Mouse (Mus musculus) C2C12 (cell line): Measurements from ENCODE around the gene Cdk5.

Experiments used
- CTCF ChIP-seq: IDR thresholded peaks from one replicate; pipeline ENCODE4 v1.5.1; 2011; ENCODE audit not compliant: control insufficient read depth, insufficient read depth, insufficient read length
- MAX ChIP-seq: IDR thresholded peaks from one replicate; pipeline ENCODE4 v1.6.1; 2011; ENCODE audit warnings: mild to moderate bottlenecking, control low read depth
- USF1 ChIP-seq: IDR thresholded peaks from one replicate; pipeline ENCODE4 v1.6.1; 2011; ENCODE audit warnings: low read depth, mild to moderate bottlenecking, control low read depth, moderate library complexity

DNA sequence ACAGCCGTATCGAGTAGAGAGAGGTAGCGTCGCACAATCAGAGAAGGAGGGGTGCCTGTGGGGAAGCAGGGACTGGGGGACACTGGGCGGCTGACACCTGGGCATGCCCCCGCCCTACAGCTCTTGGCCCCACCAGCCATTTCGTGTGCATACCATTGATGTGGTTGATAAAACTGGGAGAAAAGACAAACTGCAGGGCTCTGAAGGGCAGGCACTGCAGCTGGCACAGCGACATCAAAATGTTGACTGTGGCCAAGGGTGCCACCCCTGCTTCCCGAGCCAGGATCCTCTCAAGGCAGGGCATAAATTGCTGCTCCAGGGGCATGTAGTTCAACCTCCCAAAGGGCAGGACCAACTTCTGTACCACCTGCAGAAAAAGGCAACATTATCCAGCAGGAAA is 18.7 kb upstream of the Cdk5 start:
- TF ChIP-seq CTCF (no peak), USF1 (no peak), MAX (no peak)
